Mouse (Mus musculus): ENCODE data around the gene Srsf12.

- TF ChIP-seq GATA1 (IDR thresholded peaks at IDR 0.05; ENCODE audit: borderline replicate concordance, low read length) (no peak), FLI1 (IDR thresholded peaks at IDR 0.05; ENCODE audit: low read length) (no peak)
Measured at GRCm38 (mm10) chr4:33281891-33282685, 73.3 kb downstream of the Srsf12 start.

Measured in megakaryocyte, embryonic 14.5 days (primary cell).